17 mouse cellular contexts compared by ENCODE assay signal in genomic region chr11:6017484-6018140, GRCm38 (mm10). TPM values are rescaled to one million over a fixed set of nuclear protein-coding genes. Genes with fewer than 3 reads are reported as not detected.
DNase-seq lines count a peak whose midpoint lies in the region; ATAC-seq and TF ChIP-seq lines count a peak whose summit lies in the region.
"Had no signal": no experiment of that assay in that cellular context is flagged by ENCODE, and none has a peak within 500 bp of the region (broad histone marks: within the 10 kb centered on the region; RNA-seq: fewer than 3 reads in every experiment).

No protein-coding gene starts in this region.

- H3K27me3 ChIP-seq in cerebellum, adult 2 months (ENCODE audit: control insufficient read depth, insufficient read depth, low read length), result no peaks in the 10 kb centered on the region
- peaks cover 14% of the 10 kb centered on the region for H3K27me3 ChIP-seq in liver, embryonic 12.5 days (replicated peaks)
- H3K27me3 ChIP-seq in intestine, embryonic 16.5 days (replicated peaks; ENCODE audit: control insufficient read depth, insufficient read depth, low read length), result no peaks in the 10 kb centered on the region
- H3K27me3 ChIP-seq: forebrain, embryonic 15.5 days; kidney, embryonic 15.5 days; midbrain, embryonic 13.5 days had no signal

- H3K27ac ChIP-seq in cerebellum, adult 2 months (ENCODE audit: insufficient read depth, low read length), result peak overlapping the region; percentile 85
- H3K27ac ChIP-seq in liver, embryonic 12.5 days, result no peak overlapping the region
- no peak overlapping the region for H3K27ac ChIP-seq in intestine, embryonic 16.5 days (ENCODE audit: low read length)
- H3K27ac ChIP-seq: heart, embryonic 13.5 days; midbrain, embryonic 13.5 days had no signal

- H3K9ac ChIP-seq in liver, embryonic 12.5 days, result no peak overlapping the region
- no peak overlapping the region for H3K9ac ChIP-seq in intestine, embryonic 16.5 days (ENCODE audit: low read depth, low read length)
- H3K9ac ChIP-seq: forebrain, embryonic 15.5 days; heart, embryonic 13.5 days; kidney, embryonic 15.5 days; lung, embryonic 14.5 days; midbrain, embryonic 13.5 days had no signal

- no peaks in the 10 kb centered on the region for H3K36me3 ChIP-seq in liver, embryonic 12.5 days
- no peaks in the 10 kb centered on the region for H3K36me3 ChIP-seq in intestine, embryonic 16.5 days (ENCODE audit: control insufficient read depth, insufficient read depth, low read length)
- H3K36me3 ChIP-seq: forebrain, embryonic 15.5 days; G1E; heart, embryonic 13.5 days; kidney, embryonic 15.5 days; midbrain, embryonic 13.5 days had no signal

- peaks cover 87% of the 10 kb centered on the region for H3K4me1 ChIP-seq in cerebellum, adult 2 months (ENCODE audit: control insufficient read depth, insufficient read depth, low read length)
- no peaks in the 10 kb centered on the region for H3K4me1 ChIP-seq in liver, embryonic 12.5 days
- H3K4me1 ChIP-seq in intestine, embryonic 16.5 days (ENCODE audit: control insufficient read depth, insufficient read depth, low read length), result peaks cover 9% of the 10 kb centered on the region; the same call in 1 of the 2 replicates
- H3K4me1 ChIP-seq: heart, embryonic 13.5 days had no signal

- 24% methylated on average over 11 of the region's 11 CpGs for WGBS in cerebellum, adult 2 months
- 51% methylated on average over 10 of the region's 11 CpGs for WGBS in liver, embryonic 12.5 days (ENCODE audit: insufficient replicate concordance)
- WGBS in intestine, embryonic 16.5 days, result 67% methylated on average over 10 of the region's 11 CpGs

- H3K9me3 ChIP-seq in liver, embryonic 12.5 days (replicated peaks), result no peaks in the 10 kb centered on the region
- no peaks in the 10 kb centered on the region for H3K9me3 ChIP-seq in intestine, embryonic 16.5 days (ENCODE audit: control insufficient read depth, low read length)
- H3K9me3 ChIP-seq: forebrain, embryonic 15.5 days; G1E; heart, embryonic 13.5 days; kidney, embryonic 15.5 days; midbrain, embryonic 13.5 days had no signal

- TF ChIP-seq CTCF in cerebellum, adult 2 months (IDR thresholded peaks at IDR 0.05; ENCODE audit: borderline replicate concordance, insufficient read depth, low read depth, low read length), result no peak

- DNase-seq in cerebellum, adult 2 months, result no peak
- DNase-seq in 416B (ENCODE audit: low read depth), result peak; percentile 44
- DNase-seq in thymus, adult 18-20 months, result peak; percentile 56 to 71
- DNase-seq in ovary, adult 18-20 months (ENCODE audit: low spot score), result no peak
- DNase-seq: gastrocnemius, postnatal 25 days; liver; lung, embryonic 14.5 days; right cerebral cortex, postnatal 4 days had no signal

- no peak overlapping the region for H3K4me2 ChIP-seq in liver, embryonic 12.5 days
- H3K4me2 ChIP-seq in intestine, embryonic 16.5 days (ENCODE audit: low read depth, low read length), result no peak overlapping the region
- H3K4me2 ChIP-seq: forebrain, embryonic 15.5 days; heart, embryonic 13.5 days; kidney, embryonic 15.5 days; lung, embryonic 14.5 days; midbrain, embryonic 13.5 days had no signal

- no peak for ATAC-seq in cerebellum, adult (ENCODE audit: insufficient number of reproducible peaks, low FRiP score, low TSS enrichment)
- ATAC-seq in activated CD4-positive, CD25-positive, alpha-beta regulatory T cell, adult 4 months, result peak; percentile 62
- ATAC-seq in liver, embryonic 12.5 days, result no peak
- no peak for ATAC-seq in intestine, embryonic 16.5 days
- ATAC-seq: forebrain, embryonic 15.5 days; midbrain, embryonic 13.5 days had no signal

- H3K4me3 ChIP-seq in cerebellum, adult 2 months (replicated peaks; ENCODE audit: insufficient read depth, low read depth, low read length), result no peak overlapping the region
- no peak overlapping the region for H3K4me3 ChIP-seq in liver, embryonic 12.5 days
- no peak overlapping the region for H3K4me3 ChIP-seq in intestine, embryonic 16.5 days (ENCODE audit: low read length)
- H3K4me3 ChIP-seq: forebrain, embryonic 15.5 days; heart, embryonic 13.5 days; kidney, embryonic 15.5 days; midbrain, embryonic 13.5 days had no signal

- no peak for TF ChIP-seq POLR2A in cerebellum, adult 2 months (IDR thresholded peaks at IDR 0.05; ENCODE audit: borderline replicate concordance, insufficient read depth, low read length)

RNA-seq across cellular contexts. Expression of gene Camk2b, which starts 48.5 kb away (rescaled TPM):
- polyA plus RNA-seq in cerebellum, adult 2 months (2012; rRNA removed), result 479 and 518 TPM in 2 replicates
- polyA plus RNA-seq in activated CD4-positive, CD25-positive, alpha-beta regulatory T cell, adult 4 months (2017; shearing (Covaris generic)), result 10 to 100 TPM in 1 of 2 experiments, 1 to 10 TPM in 1; 4.3 to 16.1 TPM
- polyA plus RNA-seq in liver, embryonic 12.5 days (2016; fragmentation: Nextera tagmentation; extraction: Ambion mirVana), result 0.19 and 0.43 TPM in 2 replicates
- polyA plus RNA-seq in intestine, embryonic 16.5 days (2015; fragmentation: Nextera tagmentation; extraction: Ambion mirVana), result 5.8 and 6.8 TPM in 2 replicates
- polyA plus RNA-seq: G1E had no signal

Comparison
In these comparisons a context has a peak if more than half of its experiments do, and no peak if none do; other contexts are left out.
1. DNase-seq: peak in 416B (single experiment) and thymus, adult 18-20 months (2 of 2); none in cerebellum, adult 2 months (0 of 2) and ovary, adult 18-20 months (single experiment).
2. RNA of gene Camk2b, which starts 48.5 kb away (polyA plus RNA-seq): 479 to 518 TPM in cerebellum, adult 2 months; 4.3 to 16.1 TPM in activated CD4-positive, CD25-positive, alpha-beta regulatory T cell, adult 4 months, 5.8 to 6.8 TPM in intestine, embryonic 16.5 days and 0.19 to 0.43 TPM in liver, embryonic 12.5 days; every median in the first group is over 10 times any median in the second.